Mouse (Mus musculus): ENCODE results near the gene Tmem270. TPM values are rescaled to one million over a fixed set of nuclear protein-coding genes. Genes with fewer than 3 reads are reported as not detected.
A peak's percentile ranks its signal among the peaks of the same experiment; 100 is the strongest.
"Not testable (repeated sequence)": the region's sequence is repeated elsewhere in the genome, so short reads cannot be mapped to it uniquely, and the experiment has no call there.

Tmem270 gene
- polyA plus RNA-seq, 1 experiment from 2014 or later, result not detected

GRCm38 (mm10) chr5:134936051-134936450 is 29.5 kb upstream of the Tmem270 start:
- 85% methylated on average over 6 of the region's 6 CpGs for WGBS
- Histone ChIP-seq H3K36me3 (ENCODE audit: control insufficient read depth, insufficient read depth, low read length) (0 out of 2 replicates have a peak, but pooled peaks cover 3% of the 10 kb centered on the region), H3K9me3 (ENCODE audit: control insufficient read depth, low read length) (no peaks in the 10 kb centered on the region), H3K4me1 (ENCODE audit: control insufficient read depth in 2 of 2, insufficient read depth in 2 of 2, low read length in 2 of 2) (peaks cover 2 to 3% of the 10 kb centered on the region in 2 experiments; a peak in 1 of 4 replicates), H3K27me3 (ENCODE audit: control insufficient read depth, insufficient read depth, low read length) (no peaks in the 10 kb centered on the region), H3K27ac (replicated peaks in 1 of 2; ENCODE audit: control insufficient read depth in 1 of 2, insufficient read depth in 1 of 2, low read depth in 2 of 2, low read length in 2 of 2) (no peak overlapping the region), H3K4me2 (ENCODE audit: low read length) (no peak overlapping the region), H3K4me3 (ENCODE audit: control insufficient read depth in 1 of 2, insufficient read depth in 1 of 2, low read depth in 1 of 2, low read length in 2 of 2) (no peak overlapping the region), H3K9ac (ENCODE audit: low read length) (no peak overlapping the region)
- no peak for ATAC-seq (ENCODE audit: insufficient number of reproducible peaks, insufficient read depth, low FRiP score, low read depth)

GRCm38 (mm10) chr5:134934666-134935065 is 28.1 kb upstream of the Tmem270 start:
- Histone ChIP-seq H3K9me3 (ENCODE audit: control insufficient read depth, low read length) (no peaks in the 10 kb centered on the region), H3K4me2 (ENCODE audit: low read length) (no peak overlapping the region), H3K27me3 (ENCODE audit: control insufficient read depth, insufficient read depth, low read length) (no peaks in the 10 kb centered on the region), H3K9ac (ENCODE audit: low read length) (no peak overlapping the region), H3K27ac (replicated peaks in 1 of 2; ENCODE audit: control insufficient read depth in 1 of 2, insufficient read depth in 1 of 2, low read depth in 2 of 2, low read length in 2 of 2) (no peak overlapping the region), H3K36me3 (ENCODE audit: control insufficient read depth, insufficient read depth, low read length) (0 out of 2 replicates have a peak, but pooled peaks cover 3% of the 10 kb centered on the region), H3K4me3 (ENCODE audit: control insufficient read depth in 1 of 2, insufficient read depth in 1 of 2, low read depth in 1 of 2, low read length in 2 of 2) (no peak overlapping the region), H3K4me1 (ENCODE audit: control insufficient read depth in 2 of 2, insufficient read depth in 2 of 2, low read length in 2 of 2) (peaks cover 2 to 3% of the 10 kb centered on the region in 2 experiments; a peak in 1 of 4 replicates)
- WGBS, result 80% methylated on average over 3 of the region's 3 CpGs
- no peak for ATAC-seq (ENCODE audit: insufficient number of reproducible peaks, insufficient read depth, low FRiP score, low read depth)

- H3K4me3 ChIP-seq (ENCODE audit: control insufficient read depth in 1 of 2, insufficient read depth in 1 of 2, low read depth in 1 of 2, low read length in 2 of 2); H3K4me1 ChIP-seq (ENCODE audit: control insufficient read depth in 2 of 2, insufficient read depth in 2 of 2, low read length in 2 of 2); H3K36me3 ChIP-seq (ENCODE audit: control insufficient read depth, insufficient read depth, low read length); ATAC-seq (ENCODE audit: insufficient number of reproducible peaks, insufficient read depth, low FRiP score, low read depth); H3K4me2 ChIP-seq (ENCODE audit: low read length); H3K27ac ChIP-seq (replicated peaks in 1 of 2; ENCODE audit: control insufficient read depth in 1 of 2, insufficient read depth in 1 of 2, low read depth in 2 of 2, low read length in 2 of 2); H3K9me3 ChIP-seq (ENCODE audit: control insufficient read depth, low read length); H3K27me3 ChIP-seq (ENCODE audit: control insufficient read depth, insufficient read depth, low read length); H3K9ac ChIP-seq (ENCODE audit: low read length): not testable (repeated sequence)
- 87% methylated on average over 5 of the region's 5 CpGs for WGBS
Measured at GRCm38 (mm10) chr5:134933686-134934085, 27.2 kb upstream of the Tmem270 start.

GRCm38 (mm10) chr5:134933281-134933680 is 26.7 kb upstream of the Tmem270 start:
- Histone ChIP-seq H3K4me1 (ENCODE audit: control insufficient read depth in 2 of 2, insufficient read depth in 2 of 2, low read length in 2 of 2) (peaks cover 2 to 3% of the 10 kb centered on the region in 2 experiments; a peak in 1 of 4 replicates), H3K4me2 (ENCODE audit: low read length) (no peak overlapping the region), H3K27ac (replicated peaks in 1 of 2; ENCODE audit: control insufficient read depth in 1 of 2, insufficient read depth in 1 of 2, low read depth in 2 of 2, low read length in 2 of 2) (no peak overlapping the region), H3K4me3 (ENCODE audit: control insufficient read depth in 1 of 2, insufficient read depth in 1 of 2, low read depth in 1 of 2, low read length in 2 of 2) (no peak overlapping the region), H3K36me3 (ENCODE audit: control insufficient read depth, insufficient read depth, low read length) (0 out of 2 replicates have a peak, but pooled peaks cover 3% of the 10 kb centered on the region), H3K9me3 (ENCODE audit: control insufficient read depth, low read length) (no peaks in the 10 kb centered on the region), H3K9ac (ENCODE audit: low read length) (no peak overlapping the region), H3K27me3 (ENCODE audit: control insufficient read depth, insufficient read depth, low read length) (no peaks in the 10 kb centered on the region)
- ATAC-seq (ENCODE audit: insufficient number of reproducible peaks, insufficient read depth, low FRiP score, low read depth), result no peak
- 80% methylated on average over 8 of the region's 8 CpGs for WGBS

- H3K36me3 ChIP-seq (ENCODE audit: control insufficient read depth, insufficient read depth, low read length), result 0 out of 2 replicates have a peak, but pooled peaks cover 3% of the 10 kb centered on the region
- H3K9me3 ChIP-seq (ENCODE audit: control insufficient read depth, low read length), result no peaks in the 10 kb centered on the region
- H3K4me1 ChIP-seq (ENCODE audit: control insufficient read depth in 2 of 2, insufficient read depth in 2 of 2, low read length in 2 of 2), result peaks cover 2 to 3% of the 10 kb centered on the region in 2 experiments; a peak in 1 of 4 replicates
- H3K4me3 ChIP-seq (ENCODE audit: control insufficient read depth in 1 of 2, insufficient read depth in 1 of 2, low read depth in 1 of 2, low read length in 2 of 2), result peak overlapping the region; percentile 65 to 66
- peak overlapping the region in 1 of 2 experiments; percentile 45; a peak in 1 of 4 replicates for H3K27ac ChIP-seq (replicated peaks in 1 of 2; ENCODE audit: control insufficient read depth in 1 of 2, insufficient read depth in 1 of 2, low read depth in 2 of 2, low read length in 2 of 2)
- WGBS, result 45% methylated on average over 9 of the region's 9 CpGs
- H3K4me2 ChIP-seq (ENCODE audit: low read length), result peak overlapping the region; percentile 98
- H3K27me3 ChIP-seq (ENCODE audit: control insufficient read depth, insufficient read depth, low read length), result no peaks in the 10 kb centered on the region
- ATAC-seq (ENCODE audit: insufficient number of reproducible peaks, insufficient read depth, low FRiP score, low read depth), result no peak; the same call in 1 of the 2 replicates
- H3K9ac ChIP-seq (ENCODE audit: low read length), result peak overlapping the region; percentile 73
Measured at GRCm38 (mm10) chr5:134932903-134933276, 26.4 kb upstream of the Tmem270 start.

GRCm38 (mm10) chr5:134932179-134932902 is 25.8 kb upstream of the Tmem270 start, which contains the start of gene Mettl27:
TSS of gene Mettl27 (plus strand) at chr5:134932368.
- WGBS, result under 1% methylated on average over 41 of the region's 41 CpGs
- no peaks in the 10 kb centered on the region for H3K27me3 ChIP-seq (ENCODE audit: control insufficient read depth, insufficient read depth, low read length)
- 0 out of 2 replicates have a peak, but pooled peaks cover 3% of the 10 kb centered on the region for H3K36me3 ChIP-seq (ENCODE audit: control insufficient read depth, insufficient read depth, low read length)
- H3K4me1 ChIP-seq (ENCODE audit: control insufficient read depth in 2 of 2, insufficient read depth in 2 of 2, low read length in 2 of 2), result peaks cover 2 to 3% of the 10 kb centered on the region in 2 experiments; a peak in 1 of 4 replicates
- peak within 1 kb of the TSS; percentile 2 to 45; a peak in 3 of 4 replicates for H3K27ac ChIP-seq (replicated peaks in 1 of 2; ENCODE audit: control insufficient read depth in 1 of 2, insufficient read depth in 1 of 2, low read depth in 2 of 2, low read length in 2 of 2)
- peak within 1 kb of the TSS; percentile 98 for H3K4me2 ChIP-seq (ENCODE audit: low read length)
- peak within 1 kb of the TSS; percentile 73 for H3K9ac ChIP-seq (ENCODE audit: low read length)
- no peaks in the 10 kb centered on the region for H3K9me3 ChIP-seq (ENCODE audit: control insufficient read depth, low read length)
- peak; percentile 83 for ATAC-seq (ENCODE audit: insufficient number of reproducible peaks, insufficient read depth, low FRiP score, low read depth)
- H3K4me3 ChIP-seq (ENCODE audit: control insufficient read depth in 1 of 2, insufficient read depth in 1 of 2, low read depth in 1 of 2, low read length in 2 of 2), result peak within 1 kb of the TSS; percentile 65 to 66

GRCm38 (mm10) chr5:134929988-134930387 is 23.5 kb upstream of the Tmem270 start:
- no peak for ATAC-seq (ENCODE audit: insufficient number of reproducible peaks, insufficient read depth, low FRiP score, low read depth)
- H3K27ac ChIP-seq (replicated peaks in 1 of 2; ENCODE audit: control insufficient read depth in 1 of 2, insufficient read depth in 1 of 2, low read depth in 2 of 2, low read length in 2 of 2), result no peak overlapping the region
- no peaks in the 10 kb centered on the region for H3K9me3 ChIP-seq (ENCODE audit: control insufficient read depth, low read length)
- H3K4me1 ChIP-seq (ENCODE audit: control insufficient read depth in 2 of 2, insufficient read depth in 2 of 2, low read length in 2 of 2), result peaks cover 2 to 3% of the 10 kb centered on the region in 2 experiments; a peak in 1 of 4 replicates
- no peaks in the 10 kb centered on the region for H3K27me3 ChIP-seq (ENCODE audit: control insufficient read depth, insufficient read depth, low read length)
- no peak overlapping the region for H3K4me2 ChIP-seq (ENCODE audit: low read length)
- H3K9ac ChIP-seq (ENCODE audit: low read length), result no peak overlapping the region
- H3K4me3 ChIP-seq (ENCODE audit: control insufficient read depth in 1 of 2, insufficient read depth in 1 of 2, low read depth in 1 of 2, low read length in 2 of 2), result no peak overlapping the region
- no peaks in the 10 kb centered on the region for H3K36me3 ChIP-seq (ENCODE audit: control insufficient read depth, insufficient read depth, low read length)
- 81% methylated on average over 2 of the region's 2 CpGs for WGBS

All from heart, embryonic 14.5 days (tissue).